Mouse (Mus musculus) thymus, adult 18-20 months (tissue): Measurements from ENCODE around the gene Gtf2h5.

Experiments used
- DNase-seq, 2 experiments: peaks; one replicate each; pipeline ENCODE4 v3.0.0; 2022; ENCODE audit warnings: mixed read lengths in 2 of 2

Gtf2h5 gene

DNA sequence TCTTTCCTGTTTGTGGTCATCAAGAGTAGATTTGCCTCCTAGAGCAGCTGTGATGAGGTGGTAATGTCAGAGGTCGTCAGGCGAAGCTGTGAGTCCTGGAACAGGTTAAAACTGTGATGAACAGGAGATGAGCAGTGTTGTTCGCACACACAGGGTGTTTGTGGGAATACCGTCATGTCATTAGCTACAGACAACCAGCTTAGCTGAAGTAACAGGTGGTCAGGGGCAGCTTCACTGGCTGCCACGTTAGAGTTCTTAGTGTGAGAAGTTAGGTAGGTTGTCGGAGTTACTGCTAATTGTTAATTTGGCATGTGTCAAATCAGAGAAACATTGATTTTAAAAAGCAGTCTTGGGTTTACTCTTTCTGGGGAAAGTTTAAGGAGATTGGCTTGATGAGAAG lies 34.1 kb downstream of the Gtf2h5 start:
- no peak for DNase-seq

GRCm38 (mm10) chr17:6115085-6115484 lies 35.5 kb downstream of the Gtf2h5 start:
- no peak for DNase-seq

DNA sequence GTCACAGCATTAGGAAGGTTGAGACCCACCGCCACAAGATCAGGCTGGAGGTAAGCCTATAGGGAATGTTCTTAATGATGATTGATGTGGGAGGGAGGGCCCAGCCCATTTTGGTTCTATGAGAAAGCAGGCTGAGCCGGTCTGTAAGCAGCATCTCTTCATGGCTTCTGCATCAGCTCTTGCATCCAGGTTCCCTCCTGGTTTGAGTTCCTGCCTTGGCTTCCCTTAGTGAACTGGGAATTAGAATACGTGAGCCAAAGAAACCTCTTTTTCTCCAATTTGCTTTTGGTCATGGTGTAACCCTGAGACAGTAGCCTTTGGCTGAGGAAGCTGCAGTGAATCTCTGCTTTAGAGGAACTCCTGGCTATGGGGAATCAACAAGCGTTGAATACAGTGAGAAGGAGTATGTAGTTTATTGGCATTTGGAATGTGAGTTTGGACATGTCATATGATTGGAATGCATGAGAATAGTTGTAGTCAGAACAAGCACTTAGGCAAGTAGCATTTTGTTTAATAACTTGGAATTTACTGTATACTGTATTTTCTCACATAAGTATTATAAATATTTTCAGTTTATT lies 37.7 kb downstream of the Gtf2h5 start:
- no peak for DNase-seq

GRCm38 (mm10) chr17:6117917-6118316 lies 38.3 kb downstream of the Gtf2h5 start:
- DNase-seq, result no peak

DNA sequence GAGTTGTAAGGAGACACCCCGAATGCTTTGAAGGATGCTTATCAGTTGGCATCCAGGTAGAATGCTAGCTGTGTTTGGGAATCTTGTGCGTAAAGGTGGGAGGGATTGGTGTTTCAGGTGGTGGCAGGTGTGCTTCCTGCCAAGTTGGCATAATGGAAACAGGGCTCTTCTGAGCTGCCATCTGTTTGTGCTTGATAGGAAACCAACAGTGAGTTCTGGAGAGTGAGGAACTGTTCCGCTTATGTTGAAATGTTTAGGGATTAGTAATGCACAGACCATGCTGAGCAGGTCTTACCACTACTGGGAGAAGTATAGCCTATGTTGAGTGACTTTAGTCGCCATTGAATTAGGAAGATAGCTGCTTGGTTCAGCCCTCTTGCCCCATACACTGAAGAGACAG lies 39.3 kb downstream of the Gtf2h5 start:
- no peak for DNase-seq

- no peak for DNase-seq
Observed at GRCm38 (mm10) chr17:6123776-6124175, 44.2 kb downstream of the Gtf2h5 start.

GRCm38 (mm10) chr17:6125441-6125840 lies 45.9 kb downstream of the Gtf2h5 start:
- DNase-seq, result no peak

DNA sequence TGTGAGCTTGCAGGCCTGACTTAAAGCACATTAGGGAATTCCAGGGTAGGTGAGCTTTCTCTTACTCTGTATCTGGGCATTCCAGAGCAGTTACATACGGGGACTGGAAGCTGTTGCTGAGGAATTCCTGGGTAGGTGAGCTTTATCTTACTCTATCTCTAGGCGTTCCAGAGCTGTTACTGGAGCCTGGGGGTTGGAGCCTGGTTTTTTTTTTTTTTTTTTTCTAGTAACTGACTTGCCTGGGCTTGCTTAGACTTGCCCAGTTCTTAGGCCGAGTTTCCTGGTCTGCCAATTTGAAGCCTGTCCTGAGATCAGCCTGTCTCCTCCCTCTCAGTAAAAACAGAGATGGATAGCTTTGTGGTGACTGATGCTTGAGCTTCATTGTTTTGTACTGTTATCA lies 48.5 kb downstream of the Gtf2h5 start:
- DNase-seq, result no peak

GRCm38 (mm10) chr17:6129361-6129760 lies 49.8 kb downstream of the Gtf2h5 start:
- DNase-seq, result no peak

DNA sequence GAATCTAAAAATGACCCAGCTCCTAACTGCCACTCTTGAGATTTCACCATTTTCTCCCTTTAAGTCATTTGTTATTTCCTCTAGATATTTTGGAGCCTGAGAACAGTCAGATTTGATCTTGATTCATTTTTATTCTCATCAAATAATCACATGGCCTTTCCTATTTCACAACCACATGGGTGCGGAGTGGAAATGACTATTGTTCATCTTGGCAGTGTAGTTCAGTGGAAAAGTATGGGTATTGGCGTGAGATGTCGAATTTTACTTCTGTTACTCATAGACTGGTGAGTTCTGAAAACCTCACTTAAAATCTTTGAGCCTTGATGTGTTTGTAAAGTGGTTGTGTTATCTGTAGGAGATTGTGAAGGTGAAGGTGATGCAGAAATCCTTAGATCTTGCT lies 51.5 kb downstream of the Gtf2h5 start:
- no peak for DNase-seq
